Mouse (Mus musculus) heart, embryonic 10.5 days (tissue): ENCODE measurements around the gene AA467197. TPM values are rescaled to one million over a fixed set of nuclear protein-coding genes. Genes with fewer than 3 reads are reported as not detected.

Experiments
- DNase-seq: peaks from one replicate; pipeline ENCODE4 v3.0.0-alpha.2; 2017; ENCODE audit warnings: low spot score
- H3K27ac ChIP-seq: fragments of 300-500 bp; sonication (generic); 2 replicates; pipeline ENCODE4 v1.5.1; 2016; ENCODE audit warnings: mild to moderate bottlenecking
- H3K27me3 ChIP-seq: fragments of 300-500 bp; sonication (generic); 2 replicates; pipeline ENCODE4 v1.6.1; 2016; ENCODE audit warnings: mild to moderate bottlenecking; ENCODE audit not compliant: poor library complexity, insufficient read depth, severe bottlenecking
- H3K36me3 ChIP-seq: fragments of 300-500 bp; sonication (generic); 2 replicates; pipeline ENCODE4 v1.6.1; 2016; ENCODE audit warnings: mild to moderate bottlenecking, moderate library complexity
- H3K4me1 ChIP-seq: fragments of 300-500 bp; sonication (generic); 2 replicates; pipeline ENCODE4 v1.6.1; 2016; ENCODE audit warnings: mild to moderate bottlenecking
- H3K4me3 ChIP-seq: fragments of 300-500 bp; sonication (generic); 2 replicates; pipeline ENCODE4 v1.5.1; 2016; ENCODE audit warnings: mild to moderate bottlenecking, moderate library complexity
- H3K9me3 ChIP-seq: fragments of 300-500 bp; sonication (generic); 2 replicates; pipeline ENCODE4 v1.6.1; 2016; ENCODE audit warnings: mild to moderate bottlenecking, moderate library complexity
- WGBS: fragments of 180-500 bp; shearing (Covaris S2); methylation state at CpG from one replicate; pipeline ENCODE4 v1.1.7; 2016; 5-methylcytosine and 5-hydroxymethylcytosine counted together
- polyA plus RNA-seq: library from polyadenylated mRNA; unstranded; fragments of >200 nt; fragmentation: Nextera tagmentation; extraction: Ambion mirVana; gene quantifications from 2 replicates; pipeline ENCODE4 v1.2.1, GENCODE M21; 2016

The AA467197 gene
- polyA plus RNA-seq, 1 experiment from 2014 or later, result not detected

DNA sequence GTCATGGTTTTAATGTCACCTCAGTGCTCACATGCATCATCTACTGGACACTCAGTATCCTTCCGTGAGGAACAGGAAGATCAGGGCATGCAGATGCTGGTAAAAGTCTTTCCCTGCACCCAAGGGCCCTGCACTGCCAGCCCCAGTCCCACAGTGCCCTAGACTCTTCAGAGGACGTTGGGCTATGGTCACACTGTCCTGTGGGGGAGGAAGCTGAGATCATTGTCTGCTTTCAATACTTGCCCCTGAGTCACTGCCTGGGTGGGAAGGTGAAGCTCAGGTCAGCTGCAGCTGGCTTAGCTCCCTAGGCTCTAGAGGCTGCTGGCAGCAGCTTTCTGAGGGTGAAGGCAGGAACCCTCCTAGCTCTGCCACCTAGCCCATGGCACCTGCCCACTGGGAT, 19.3 kb downstream of the AA467197 start:
- WGBS, result 68% methylated on average over 2 of the region's 2 CpGs
- no peaks in the 10 kb centered on the region for H3K36me3 ChIP-seq
- DNase-seq, result no peak
- no peak overlapping the region for H3K27ac ChIP-seq
- peaks cover 3% of the 10 kb centered on the region; the same call in 1 of the 2 replicates for H3K4me1 ChIP-seq
- H3K4me3 ChIP-seq, result no peak overlapping the region
- H3K27me3 ChIP-seq, result no peaks in the 10 kb centered on the region
- no peaks in the 10 kb centered on the region for H3K9me3 ChIP-seq

GRCm38 (mm10) chr2:122656767-122657166, 20.0 kb downstream of the AA467197 start:
- Histone ChIP-seq H3K4me1 (peaks cover 3% of the 10 kb centered on the region; the same call in 1 of the 2 replicates), H3K9me3 (no peaks in the 10 kb centered on the region), H3K27me3 (no peaks in the 10 kb centered on the region), H3K36me3 (no peaks in the 10 kb centered on the region), H3K27ac (no peak overlapping the region), H3K4me3 (no peak overlapping the region)
- 82% methylated on average over 9 of the region's 9 CpGs for WGBS
- DNase-seq, result no peak

DNA sequence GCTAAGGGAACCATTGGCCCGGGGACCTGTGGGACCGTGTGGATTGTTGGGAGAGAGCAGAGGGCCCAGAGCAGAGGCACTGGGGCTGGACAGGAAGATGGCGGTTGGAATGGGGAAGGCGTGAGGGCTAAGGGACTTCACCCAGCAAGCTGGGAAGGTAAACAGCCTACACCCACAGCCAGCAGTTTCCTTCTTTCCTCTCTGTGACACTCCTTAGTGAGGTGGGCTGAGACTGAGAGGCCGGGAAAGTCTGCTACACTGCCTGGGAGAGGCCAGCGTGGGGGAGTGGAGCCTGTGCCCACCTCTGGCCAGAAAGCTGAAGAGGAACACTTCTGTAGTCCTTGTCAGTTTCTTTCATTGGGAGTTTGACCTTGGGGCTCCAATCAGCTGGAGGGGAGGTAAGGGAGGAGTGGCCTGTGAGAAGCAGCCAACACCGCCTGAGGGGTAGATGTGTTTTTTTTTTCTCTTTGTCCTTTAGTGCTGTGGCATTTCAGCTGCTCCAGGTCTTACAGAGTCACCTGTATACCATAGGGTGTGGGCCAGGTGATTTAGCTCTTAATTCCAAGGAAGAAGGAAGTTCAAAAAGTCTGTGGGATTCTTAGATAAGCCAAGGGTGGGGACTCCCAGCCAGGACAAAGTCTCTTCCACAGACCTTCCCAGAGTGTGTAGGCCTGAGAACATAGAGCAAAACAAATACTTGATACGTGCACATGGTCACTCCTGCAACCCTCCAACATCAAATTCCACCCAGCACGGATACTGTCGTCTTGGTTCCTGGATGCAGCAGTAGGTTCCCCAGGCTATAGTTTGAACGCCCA, 21.1 kb downstream of the AA467197 start:
- 81% methylated on average over 11 of the region's 11 CpGs for WGBS

DNA sequence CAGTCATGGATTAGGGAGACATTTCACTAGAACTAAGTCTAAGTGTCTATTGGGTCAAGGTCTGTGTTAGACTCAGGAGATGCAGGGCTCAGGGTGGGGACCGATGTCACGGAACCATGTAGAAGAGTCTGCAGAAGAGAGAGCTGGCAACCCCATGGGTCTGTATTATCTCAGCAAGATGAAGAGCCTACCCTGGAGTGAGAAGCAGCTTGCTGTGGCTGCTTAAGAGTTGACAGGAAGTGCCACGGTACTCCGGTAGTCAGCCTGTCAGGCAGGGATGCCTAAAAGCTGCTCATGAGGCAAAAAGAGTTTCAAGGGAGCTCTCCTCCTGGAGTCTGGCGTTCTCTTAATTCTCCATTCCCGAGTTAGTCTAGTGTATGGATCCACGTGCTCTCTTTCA, 23.0 kb downstream of the AA467197 start:
- WGBS, result 72% methylated on average over 7 of the region's 7 CpGs
- no peak overlapping the region for H3K27ac ChIP-seq

More for the DNA sequence above, 21.1 kb downstream of the AA467197 start:
- no peak for DNase-seq
- Histone ChIP-seq H3K27ac (no peak overlapping the region), H3K36me3 (no peaks in the 10 kb centered on the region), H3K4me1 (peaks cover 3% of the 10 kb centered on the region; the same call in 1 of the 2 replicates), H3K27me3 (no peaks in the 10 kb centered on the region), H3K4me3 (no peak overlapping the region), H3K9me3 (no peaks in the 10 kb centered on the region)

GRCm38 (mm10) chr2:122665253-122665972, 28.6 kb downstream of the AA467197 start:
- peaks cover 4% of the 10 kb centered on the region; the same call in 1 of the 2 replicates for H3K4me1 ChIP-seq
- H3K27ac ChIP-seq, result no peak overlapping the region
- no peak for DNase-seq
- 0 out of 2 replicates have a peak, but pooled peaks cover 4% of the 10 kb centered on the region for H3K27me3 ChIP-seq
- no peaks in the 10 kb centered on the region for H3K9me3 ChIP-seq
- H3K4me3 ChIP-seq, result no peak overlapping the region
- no peaks in the 10 kb centered on the region for H3K36me3 ChIP-seq
- WGBS, result 38% methylated on average over 6 of the region's 6 CpGs

More for the DNA sequence above, 23.0 kb downstream of the AA467197 start:
- H3K4me1 ChIP-seq, result peaks cover 3% of the 10 kb centered on the region; the same call in 1 of the 2 replicates
- H3K36me3 ChIP-seq, result no peaks in the 10 kb centered on the region
- no peak overlapping the region for H3K4me3 ChIP-seq
- no peak for DNase-seq
- H3K27me3 ChIP-seq, result no peaks in the 10 kb centered on the region
- no peaks in the 10 kb centered on the region for H3K9me3 ChIP-seq

DNA sequence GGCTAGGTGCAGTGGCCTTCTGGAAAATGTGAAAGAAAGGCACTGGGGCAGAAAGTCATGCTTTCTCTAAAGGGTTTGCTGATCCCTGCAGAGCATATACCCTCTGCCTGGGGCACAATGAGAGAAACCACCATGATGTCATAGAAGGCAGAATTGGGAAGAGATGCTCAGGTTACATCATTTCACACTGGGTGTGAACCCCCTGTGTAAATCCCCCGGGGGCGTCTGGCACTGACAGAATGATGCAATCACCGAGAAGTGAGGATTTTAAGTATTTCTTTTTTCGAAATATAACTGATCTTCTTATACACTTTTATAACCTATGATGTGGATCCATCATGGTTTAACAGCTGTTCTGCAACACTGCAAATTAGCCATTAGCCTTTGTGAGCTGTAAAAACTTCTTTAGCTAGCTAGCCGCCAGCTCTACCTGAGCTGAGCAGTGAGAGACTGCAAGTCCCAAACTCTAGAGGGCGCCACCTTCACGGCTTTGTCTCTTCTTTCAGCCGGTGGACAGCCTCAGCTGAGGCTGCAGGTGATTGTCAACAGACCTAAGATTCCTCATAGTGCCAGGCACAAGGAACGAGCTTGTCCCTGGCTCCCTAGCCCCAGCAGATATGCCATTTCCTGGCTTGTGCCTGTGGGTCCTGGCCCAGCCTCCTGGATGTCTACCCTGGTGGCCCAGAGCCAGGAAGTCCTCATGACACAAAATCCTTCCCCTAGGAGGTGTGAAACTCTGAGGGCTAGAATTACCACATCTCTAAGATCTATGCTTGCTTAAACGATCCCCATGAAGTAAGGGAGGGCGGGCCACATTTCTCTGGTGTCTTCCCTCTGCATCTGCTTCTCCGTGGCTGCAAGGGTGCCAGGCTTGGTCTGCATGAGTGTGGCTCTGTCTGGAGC, 29.4 kb downstream of the AA467197 start:
- H3K27me3 ChIP-seq, result 0 out of 2 replicates have a peak, but pooled peaks cover 4% of the 10 kb centered on the region
- no peaks in the 10 kb centered on the region for H3K36me3 ChIP-seq
- H3K27ac ChIP-seq, result no peak overlapping the region
- no peaks in the 10 kb centered on the region for H3K9me3 ChIP-seq
- H3K4me1 ChIP-seq, result peaks cover 4% of the 10 kb centered on the region; the same call in 1 of the 2 replicates
- 37% methylated on average over 12 of the region's 12 CpGs for WGBS
- no peak for DNase-seq
- H3K4me3 ChIP-seq, result no peak overlapping the region

- no peak overlapping the region for H3K4me3 ChIP-seq
- no peak overlapping the region for H3K27ac ChIP-seq
- H3K4me1 ChIP-seq, result peaks cover 4% of the 10 kb centered on the region; the same call in 1 of the 2 replicates
- no peak for DNase-seq
- WGBS, result 42% methylated on average over 5 of the region's 5 CpGs
- peaks cover 4% of the 10 kb centered on the region; the same call in 1 of the 2 replicates for H3K27me3 ChIP-seq
- no peaks in the 10 kb centered on the region for H3K9me3 ChIP-seq
- no peaks in the 10 kb centered on the region for H3K36me3 ChIP-seq
Observed at GRCm38 (mm10) chr2:122667856-122668255, 31.1 kb downstream of the AA467197 start.

DNA sequence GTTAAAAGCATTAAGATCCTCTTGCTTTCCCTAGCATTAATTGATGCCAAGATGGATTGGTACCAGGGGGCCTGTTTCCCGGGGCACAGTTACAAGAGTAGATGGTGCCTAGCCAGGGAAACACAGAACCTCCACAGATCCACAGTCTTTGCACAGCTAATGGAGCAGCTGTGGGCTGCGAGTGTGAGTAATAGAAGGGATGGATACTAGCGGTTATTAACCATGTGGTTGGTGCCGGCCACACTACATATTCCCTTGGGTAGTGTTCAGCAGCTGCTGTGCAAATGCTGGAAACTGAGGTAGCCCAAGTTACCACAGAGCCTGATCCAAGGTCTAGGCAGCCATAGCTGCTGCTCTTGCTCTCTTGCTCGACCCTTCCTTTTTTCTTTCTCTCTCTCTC, 34.9 kb downstream of the AA467197 start:
- DNase-seq, result no peak
- Histone ChIP-seq H3K27ac (no peak overlapping the region), H3K36me3 (no peaks in the 10 kb centered on the region), H3K4me3 (no peak overlapping the region), H3K4me1 (no peaks in the 10 kb centered on the region), H3K27me3 (no peaks in the 10 kb centered on the region; the same call in 1 of the 2 replicates), H3K9me3 (no peaks in the 10 kb centered on the region)
- 68% methylated on average over 5 of the region's 5 CpGs for WGBS

GRCm38 (mm10) chr2:122672841-122673240, 36.1 kb downstream of the AA467197 start:
- H3K36me3 ChIP-seq, result no peaks in the 10 kb centered on the region
- no peak for DNase-seq
- no peaks in the 10 kb centered on the region for H3K4me1 ChIP-seq
- H3K4me3 ChIP-seq, result no peak overlapping the region
- H3K9me3 ChIP-seq, result no peaks in the 10 kb centered on the region
- WGBS, result 66% methylated on average over 5 of the region's 5 CpGs
- H3K27me3 ChIP-seq, result no peaks in the 10 kb centered on the region; the same call in 1 of the 2 replicates
- no peak overlapping the region for H3K27ac ChIP-seq

DNA sequence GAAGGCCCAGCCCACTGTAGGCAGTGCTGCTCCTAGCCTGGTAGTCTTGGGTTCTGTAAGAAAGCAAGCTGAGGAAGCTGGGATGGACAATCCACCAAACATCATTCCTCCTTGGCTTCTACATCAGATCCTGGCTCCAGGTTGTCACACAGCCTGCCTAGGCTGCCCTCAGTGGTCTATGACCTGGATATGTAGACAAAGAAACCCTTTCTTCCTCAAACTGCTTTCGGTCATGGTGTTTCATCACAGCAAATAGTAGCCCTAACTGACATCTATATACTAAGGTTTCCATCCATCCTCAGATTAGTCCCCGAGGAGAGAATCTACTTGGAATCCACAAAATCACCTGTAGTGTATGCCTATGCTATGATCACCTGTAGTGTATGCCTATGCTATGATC, 38.3 kb downstream of the AA467197 start:
- no peaks in the 10 kb centered on the region for H3K36me3 ChIP-seq
- no peak for DNase-seq
- no peak overlapping the region for H3K27ac ChIP-seq
- H3K4me1 ChIP-seq, result no peaks in the 10 kb centered on the region
- H3K4me3 ChIP-seq, result no peak overlapping the region
- H3K27me3 ChIP-seq, result no peaks in the 10 kb centered on the region; the same call in 1 of the 2 replicates
- WGBS, result 88% methylated on average over 2 of the region's 2 CpGs
- H3K9me3 ChIP-seq, result no peaks in the 10 kb centered on the region

GRCm38 (mm10) chr2:122681379-122682137, 44.8 kb downstream of the AA467197 start:
- Histone ChIP-seq H3K4me1 (no peaks in the 10 kb centered on the region), H3K4me3 (no peak overlapping the region), H3K27me3 (no peaks in the 10 kb centered on the region), H3K9me3 (peaks cover 12% of the 10 kb centered on the region), H3K27ac (no peak overlapping the region), H3K36me3 (no peaks in the 10 kb centered on the region)
- 77% methylated on average over 5 of the region's 5 CpGs for WGBS
- DNase-seq, result no peak

DNA sequence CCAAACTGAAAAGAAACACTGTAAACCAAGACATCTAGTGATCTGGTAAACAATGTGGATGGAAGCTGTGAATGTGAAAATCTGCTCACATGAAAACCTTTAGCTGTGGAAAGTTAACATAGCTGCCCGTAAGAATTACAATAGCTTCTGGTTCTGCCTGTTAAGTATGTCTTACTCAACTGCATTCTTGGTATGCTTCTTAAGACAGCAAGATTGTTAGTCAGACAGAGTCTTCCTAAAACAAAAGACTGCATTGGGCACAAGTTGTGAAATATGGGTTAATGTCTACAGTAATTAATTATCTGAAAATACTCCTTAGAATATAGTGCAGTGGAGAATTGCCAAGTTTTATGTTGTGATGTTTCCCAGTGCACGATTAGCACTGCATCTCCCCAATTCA, 45.7 kb downstream of the AA467197 start:
- Histone ChIP-seq H3K36me3 (no peaks in the 10 kb centered on the region), H3K4me1 (no peaks in the 10 kb centered on the region), H3K27me3 (no peaks in the 10 kb centered on the region), H3K27ac (no peak overlapping the region), H3K4me3 (no peak overlapping the region), H3K9me3 (peaks cover 12% of the 10 kb centered on the region)
- WGBS, result 86% methylated on average over 2 of the region's 2 CpGs
- DNase-seq, result no peak
